Mouse (Mus musculus) megakaryocyte, embryonic 14.5 days (primary cell): Measurements from ENCODE around the gene Mvd. TPM values are rescaled to one million over a fixed set of nuclear protein-coding genes. Genes with fewer than 3 reads are reported as not detected.

Experiments
- H3K27me3 ChIP-seq: replicated peaks from 2 replicates; pipeline ENCODE3; 2012; ENCODE audit warnings: inconsistent platforms
- H3K36me3 ChIP-seq: replicated peaks from 2 replicates; pipeline ENCODE3; 2012; ENCODE audit warnings: low read length, inconsistent platforms, mixed read lengths
- H3K4me1 ChIP-seq: 2 replicates; pipeline ENCODE4 v1.6.1; 2012; ENCODE audit warnings: inconsistent platforms
- H3K4me3 ChIP-seq: replicated peaks from 2 replicates; pipeline ENCODE3; 2012; ENCODE audit warnings: moderate library complexity, mild to moderate bottlenecking, inconsistent platforms
- H3K9me3 ChIP-seq: 2 replicates; pipeline ENCODE4 v1.6.1; 2012; ENCODE audit warnings: inconsistent platforms
- FLI1 ChIP-seq: IDR thresholded peaks from 2 replicates; pipeline ENCODE4 v1.6.1; 2012; ENCODE audit warnings: low read length, inconsistent platforms, mixed read lengths
- GATA1 ChIP-seq: IDR thresholded peaks from 3 replicates; pipeline ENCODE4 v1.6.1; 2012; ENCODE audit warnings: mixed read lengths, low read length, inconsistent platforms, borderline replicate concordance
- polyA plus RNA-seq: library from polyadenylated mRNA; stranded (reverse); fragments of >175 nt; gene quantifications from 2 replicates; pipeline ENCODE4 v1.2.3, GENCODE M21; 2012; ENCODE audit warnings: low replicate concordance; ENCODE audit not compliant: insufficient read depth

The Mvd gene
- polyA plus RNA-seq, 1 experiment, result 142 TPM

- Histone ChIP-seq H3K9me3 (no peaks in the 10 kb centered on the region), H3K27me3 (no peaks in the 10 kb centered on the region), H3K4me3 (peak overlapping the region; percentile 92), H3K36me3 (peaks cover 91% of the 10 kb centered on the region), H3K4me1 (peaks cover 99% of the 10 kb centered on the region)
- TF ChIP-seq FLI1 (no peak), GATA1 (no peak)
These were observed 13.1 kb downstream of the Mvd start for GRCm38 (mm10) chr8:122430058-122430636.

- no peak overlapping the region for H3K4me3 ChIP-seq
- TF ChIP-seq FLI1, result no peak
- TF ChIP-seq GATA1, result no peak
These were observed 15.1 kb downstream of the Mvd start for GRCm38 (mm10) chr8:122428163-122428562.

GRCm38 (mm10) chr8:122427607-122428006 lies 15.6 kb downstream of the Mvd start:
- Histone ChIP-seq H3K27me3 (no peaks in the 10 kb centered on the region), H3K4me3 (peak overlapping the region; percentile 73), H3K36me3 (peaks cover 92% of the 10 kb centered on the region), H3K4me1 (peaks cover 99% of the 10 kb centered on the region), H3K9me3 (no peaks in the 10 kb centered on the region)
- TF ChIP-seq FLI1, result no peak
- no peak for TF ChIP-seq GATA1

More at GRCm38 (mm10) chr8:122428163-122428562, 15.1 kb downstream of the Mvd start:
- Histone ChIP-seq H3K27me3 (no peaks in the 10 kb centered on the region), H3K4me1 (peaks cover 100% of the 10 kb centered on the region), H3K36me3 (peaks cover 91% of the 10 kb centered on the region), H3K9me3 (no peaks in the 10 kb centered on the region)

- TF ChIP-seq FLI1 (no peak), GATA1 (no peak)
- H3K4me1 ChIP-seq, result peaks cover 94% of the 10 kb centered on the region
- peaks cover 93% of the 10 kb centered on the region for H3K36me3 ChIP-seq
- H3K9me3 ChIP-seq, result no peaks in the 10 kb centered on the region
- no peaks in the 10 kb centered on the region for H3K27me3 ChIP-seq
- H3K4me3 ChIP-seq, result peak overlapping the region; percentile 80
These were observed 17.1 kb downstream of the Mvd start for GRCm38 (mm10) chr8:122426145-122426544.

GRCm38 (mm10) chr8:122423659-122424058 lies 19.6 kb downstream of the Mvd start:
- no peaks in the 10 kb centered on the region for H3K9me3 ChIP-seq
- H3K4me1 ChIP-seq, result peaks cover 87% of the 10 kb centered on the region
- H3K36me3 ChIP-seq, result peaks cover 90% of the 10 kb centered on the region
- no peaks in the 10 kb centered on the region for H3K27me3 ChIP-seq
- TF ChIP-seq GATA1, result no peak
- TF ChIP-seq FLI1, result no peak
- no peak overlapping the region for H3K4me3 ChIP-seq

- H3K9me3 ChIP-seq, result no peaks in the 10 kb centered on the region
- H3K4me3 ChIP-seq, result no peak overlapping the region
- peaks cover 90% of the 10 kb centered on the region for H3K36me3 ChIP-seq
- TF ChIP-seq FLI1, result no peak
- TF ChIP-seq GATA1, result no peak
- H3K4me1 ChIP-seq, result peaks cover 87% of the 10 kb centered on the region
- H3K27me3 ChIP-seq, result no peaks in the 10 kb centered on the region
These were observed 20.0 kb downstream of the Mvd start for GRCm38 (mm10) chr8:122423217-122423616.

- H3K27me3 ChIP-seq, result no peaks in the 10 kb centered on the region
- no peak for TF ChIP-seq GATA1
- no peak for TF ChIP-seq FLI1
- no peaks in the 10 kb centered on the region for H3K9me3 ChIP-seq
- H3K4me3 ChIP-seq, result no peak within 1 kb of the TSS
- peaks cover 86% of the 10 kb centered on the region for H3K4me1 ChIP-seq
- peaks cover 87% of the 10 kb centered on the region for H3K36me3 ChIP-seq
These were observed 21.7 kb downstream of the Mvd start, which contains the start of gene Il17c for GRCm38 (mm10) chr8:122421376-122422070. Il17c (plus strand) TSS chr8:122422020.

- TF ChIP-seq GATA1, result no peak
- TF ChIP-seq FLI1, result no peak
- Histone ChIP-seq H3K9me3 (no peaks in the 10 kb centered on the region), H3K36me3 (peaks cover 87% of the 10 kb centered on the region), H3K4me1 (peaks cover 86% of the 10 kb centered on the region), H3K27me3 (no peaks in the 10 kb centered on the region), H3K4me3 (no peak overlapping the region)
These were observed 23.2 kb downstream of the Mvd start for GRCm38 (mm10) chr8:122419881-122420555.

- Histone ChIP-seq H3K4me3 (peak overlapping the region; percentile 55), H3K4me1 (peaks cover 92% of the 10 kb centered on the region), H3K27me3 (no peaks in the 10 kb centered on the region), H3K9me3 (no peaks in the 10 kb centered on the region), H3K36me3 (peaks cover 94% of the 10 kb centered on the region)
- TF ChIP-seq GATA1, result no peak
- TF ChIP-seq FLI1, result no peak
These were observed 27.7 kb downstream of the Mvd start for GRCm38 (mm10) chr8:122415554-122415953.

- Histone ChIP-seq H3K9me3 (no peaks in the 10 kb centered on the region), H3K4me1 (peaks cover 93% of the 10 kb centered on the region), H3K36me3 (peaks cover 97% of the 10 kb centered on the region), H3K4me3 (no peak overlapping the region), H3K27me3 (no peaks in the 10 kb centered on the region)
- TF ChIP-seq FLI1 (no peak), GATA1 (no peak)
These were observed 28.9 kb downstream of the Mvd start for GRCm38 (mm10) chr8:122414311-122414710.
